Mouse (Mus musculus): ENCODE results near the gene Phtf2.
"Not testable (repeated sequence)": the region's sequence is repeated elsewhere in the genome, so short reads cannot be mapped to it uniquely, and the experiment has no call there.

- TF ChIP-seq POLR2A (IDR thresholded peaks at IDR 0.05; ENCODE audit: insufficient read depth, low read depth, low read length); CTCF (IDR thresholded peaks at IDR 0.05); EP300 (IDR thresholded peaks at IDR 0.05; ENCODE audit: insufficient read depth, low read depth, low read length): not testable (repeated sequence)
Measured at GRCm38 (mm10) chr5:20786471-20786870, 95.5 kb downstream of the Phtf2 start.

Measured in heart, adult 2 months (tissue).